Mouse (Mus musculus): Measurements from ENCODE around the gene Aoc1. TPM values are rescaled to one million over a fixed set of nuclear protein-coding genes. Genes with fewer than 3 reads are reported as not detected.
"Not testable (repeated sequence)": the region's sequence is repeated elsewhere in the genome, so short reads cannot be mapped to it uniquely, and the experiment has no call there.

The Aoc1 gene
- polyA plus RNA-seq, 1 experiment from 2014 or later = 0.23 TPM

DNA sequence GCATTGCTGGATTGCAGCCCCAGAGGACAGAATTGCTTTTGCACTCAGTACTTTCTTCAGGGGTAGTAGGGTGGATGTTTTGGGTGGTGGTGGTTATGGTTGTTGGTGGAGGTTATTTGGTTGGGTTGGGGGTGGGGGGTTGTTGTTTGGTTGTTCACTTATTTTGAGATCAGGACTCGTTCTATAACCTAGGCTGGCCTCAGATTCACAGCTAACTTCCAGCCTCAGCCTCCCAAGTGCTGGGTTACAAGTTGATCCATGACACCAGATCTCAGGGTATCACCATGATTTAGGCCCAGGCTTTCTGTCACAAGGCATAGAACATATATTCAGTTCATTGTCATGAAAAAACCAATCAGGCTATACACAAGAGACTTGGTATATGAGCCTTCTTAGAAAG lies 11.8 kb upstream of the Aoc1 start:
- WGBS = 69% methylated on average over 1 of the region's 1 CpGs
- ATAC-seq (ENCODE audit: insufficient number of reproducible peaks, low FRiP score, low TSS enrichment, low read depth) = no peak
- H3K4me3 ChIP-seq (replicated peaks) = no peak overlapping the region
- H3K9me3 ChIP-seq (replicated peaks) = no peaks in the 10 kb centered on the region
- H3K9ac ChIP-seq = no peak overlapping the region
- no peak overlapping the region for H3K4me2 ChIP-seq (replicated peaks)
- peaks cover 6% of the 10 kb centered on the region; the same call in 1 of the 2 replicates for H3K4me1 ChIP-seq
- H3K36me3 ChIP-seq = no peaks in the 10 kb centered on the region
- no peaks in the 10 kb centered on the region for H3K27me3 ChIP-seq
- H3K27ac ChIP-seq (replicated peaks) = no peak overlapping the region

DNA sequence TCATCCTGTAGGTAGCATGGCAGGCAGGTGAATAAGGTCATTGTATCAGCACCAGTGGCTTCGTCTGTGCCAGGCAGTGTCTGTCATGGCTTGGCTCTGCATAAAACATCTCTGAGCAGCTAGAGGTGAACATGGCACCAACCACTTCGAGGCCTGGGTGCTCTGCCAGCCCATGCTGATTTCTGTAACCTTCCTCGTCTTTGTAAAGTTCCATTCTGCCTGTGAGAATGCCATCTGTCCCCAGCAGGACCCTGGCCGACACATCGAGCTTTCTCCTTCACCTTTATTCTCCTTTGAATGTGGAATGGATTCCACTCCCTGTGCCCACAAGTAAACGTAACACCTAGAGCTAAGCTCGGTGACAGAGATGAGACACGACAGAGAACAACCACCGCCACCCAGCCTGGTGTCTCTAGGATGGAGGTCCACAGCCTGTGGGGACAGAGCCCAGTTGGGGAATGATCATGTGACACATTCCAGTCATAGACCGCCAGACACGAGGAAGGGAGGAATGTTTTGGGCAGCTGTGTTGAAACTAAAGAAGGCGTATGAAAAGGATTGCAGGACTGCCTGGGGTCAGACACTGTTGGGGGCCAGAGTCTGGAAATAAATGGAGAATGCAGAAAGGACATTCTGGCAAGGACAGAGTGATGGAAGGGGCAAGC lies 10.9 kb upstream of the Aoc1 start:
- ATAC-seq (ENCODE audit: insufficient number of reproducible peaks, low FRiP score, low TSS enrichment, low read depth) = no peak
- 67% methylated on average over 12 of the region's 12 CpGs for WGBS

DNA sequence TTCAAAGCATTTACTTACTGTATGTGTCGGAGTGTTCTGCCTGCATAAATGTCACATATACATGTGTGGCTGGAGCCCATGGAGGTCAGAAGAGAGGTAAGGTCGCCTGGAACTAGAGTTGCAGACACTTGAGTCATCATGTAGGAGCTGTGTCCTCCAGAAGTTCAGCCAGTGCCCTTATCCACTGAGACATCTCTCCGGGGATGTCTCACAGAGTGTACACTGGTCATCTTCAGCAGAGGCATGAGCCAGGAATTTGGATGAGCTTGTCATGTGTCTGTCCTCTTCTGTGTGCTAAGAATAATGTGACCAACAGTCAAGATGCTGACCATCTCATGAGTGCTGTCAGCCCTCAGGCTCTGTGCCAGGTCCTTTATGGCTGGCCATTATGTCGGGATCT lies 9.9 kb upstream of the Aoc1 start:
- Histone ChIP-seq H3K4me3 (replicated peaks) (no peak overlapping the region), H3K4me2 (replicated peaks) (no peak overlapping the region), H3K9ac (no peak overlapping the region), H3K27ac (replicated peaks) (no peak overlapping the region), H3K27me3 (no peaks in the 10 kb centered on the region), H3K9me3 (replicated peaks) (no peaks in the 10 kb centered on the region), H3K36me3 (no peaks in the 10 kb centered on the region), H3K4me1 (no peaks in the 10 kb centered on the region)
- no peak for ATAC-seq (ENCODE audit: insufficient number of reproducible peaks, low FRiP score, low TSS enrichment, low read depth)
- WGBS = 76% methylated on average over 4 of the region's 4 CpGs

More for the DNA sequence above, 10.9 kb upstream of the Aoc1 start:
- Histone ChIP-seq H3K27me3 (no peaks in the 10 kb centered on the region), H3K36me3 (no peaks in the 10 kb centered on the region), H3K4me1 (peaks cover 6% of the 10 kb centered on the region; the same call in 1 of the 2 replicates), H3K4me3 (replicated peaks) (no peak overlapping the region), H3K4me2 (replicated peaks) (no peak overlapping the region), H3K9ac (no peak overlapping the region), H3K27ac (replicated peaks) (no peak overlapping the region), H3K9me3 (replicated peaks) (no peaks in the 10 kb centered on the region)

DNA sequence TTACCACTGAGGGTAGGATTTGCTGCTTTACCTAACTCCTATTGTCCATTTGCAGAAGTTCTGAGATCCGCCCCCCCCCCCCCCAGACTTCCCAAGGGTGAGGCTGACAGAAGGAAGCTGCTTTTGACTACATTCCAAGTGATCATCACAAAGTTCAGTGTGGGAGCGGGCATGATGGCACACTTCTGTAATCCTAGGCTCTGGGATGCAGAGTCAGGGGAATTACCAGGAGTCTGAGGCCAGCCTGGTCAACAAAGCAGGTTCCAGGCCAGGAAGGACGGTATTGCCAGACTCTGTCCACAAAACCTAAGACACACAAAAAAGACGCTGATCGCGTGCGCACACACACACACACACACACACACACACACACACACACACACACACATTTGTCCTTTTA lies 9.2 kb upstream of the Aoc1 start:
- H3K36me3 ChIP-seq = no peaks in the 10 kb centered on the region
- no peak overlapping the region for H3K4me3 ChIP-seq (replicated peaks)
- no peaks in the 10 kb centered on the region for H3K9me3 ChIP-seq (replicated peaks)
- H3K27me3 ChIP-seq = no peaks in the 10 kb centered on the region
- no peak overlapping the region for H3K9ac ChIP-seq
- H3K4me1 ChIP-seq = no peaks in the 10 kb centered on the region
- no peak overlapping the region for H3K4me2 ChIP-seq (replicated peaks)
- H3K27ac ChIP-seq (replicated peaks) = no peak overlapping the region
- 81% methylated on average over 7 of the region's 7 CpGs for WGBS
- no peak for ATAC-seq (ENCODE audit: insufficient number of reproducible peaks, low FRiP score, low TSS enrichment, low read depth)

GRCm38 (mm10) chr6:48864181-48864580 lies 8.5 kb upstream of the Aoc1 start:
- H3K4me3 ChIP-seq (replicated peaks) = no peak overlapping the region
- H3K9me3 ChIP-seq (replicated peaks) = no peaks in the 10 kb centered on the region
- H3K27ac ChIP-seq (replicated peaks) = no peak overlapping the region
- no peaks in the 10 kb centered on the region for H3K27me3 ChIP-seq
- no peaks in the 10 kb centered on the region for H3K36me3 ChIP-seq
- no peak overlapping the region for H3K4me2 ChIP-seq (replicated peaks)
- H3K4me1 ChIP-seq = no peaks in the 10 kb centered on the region
- no peak for ATAC-seq (ENCODE audit: insufficient number of reproducible peaks, low FRiP score, low TSS enrichment, low read depth)
- H3K9ac ChIP-seq = no peak overlapping the region
- WGBS = 54% methylated on average over 3 of the region's 3 CpGs

- Histone ChIP-seq H3K4me1 (no peaks in the 10 kb centered on the region), H3K4me3 (replicated peaks) (no peak overlapping the region), H3K27ac (replicated peaks) (no peak overlapping the region), H3K9me3 (replicated peaks) (no peaks in the 10 kb centered on the region), H3K36me3 (no peaks in the 10 kb centered on the region), H3K27me3 (no peaks in the 10 kb centered on the region), H3K4me2 (replicated peaks) (no peak overlapping the region), H3K9ac (no peak overlapping the region)
- WGBS = 69% methylated on average over 3 of the region's 3 CpGs
- no peak for ATAC-seq (ENCODE audit: insufficient number of reproducible peaks, low FRiP score, low TSS enrichment, low read depth)
Measured at GRCm38 (mm10) chr6:48864723-48865122, 8.0 kb upstream of the Aoc1 start.

- 81% methylated on average over 1 of the region's 1 CpGs for WGBS
- Histone ChIP-seq H3K36me3 (no peaks in the 10 kb centered on the region), H3K4me3 (replicated peaks) (no peak overlapping the region), H3K4me2 (replicated peaks) (no peak overlapping the region), H3K27ac (replicated peaks) (no peak overlapping the region), H3K9me3 (replicated peaks) (no peaks in the 10 kb centered on the region), H3K4me1 (no peaks in the 10 kb centered on the region), H3K9ac (no peak overlapping the region), H3K27me3 (no peaks in the 10 kb centered on the region)
- no peak for ATAC-seq (ENCODE audit: insufficient number of reproducible peaks, low FRiP score, low TSS enrichment, low read depth)
Measured at GRCm38 (mm10) chr6:48865152-48865745, 7.4 kb upstream of the Aoc1 start.

- H3K36me3 ChIP-seq; ATAC-seq (ENCODE audit: insufficient number of reproducible peaks, low FRiP score, low TSS enrichment, low read depth); H3K27me3 ChIP-seq; H3K9me3 ChIP-seq (replicated peaks); H3K27ac ChIP-seq (replicated peaks); H3K4me3 ChIP-seq (replicated peaks); H3K9ac ChIP-seq; H3K4me2 ChIP-seq (replicated peaks); H3K4me1 ChIP-seq: not testable (repeated sequence)
- WGBS = 17% methylated on average over 1 of the region's 1 CpGs
Measured at GRCm38 (mm10) chr6:48866355-48866950, 6.2 kb upstream of the Aoc1 start.

- Histone ChIP-seq H3K4me2 (replicated peaks) (no peak overlapping the region), H3K9me3 (replicated peaks) (no peaks in the 10 kb centered on the region), H3K36me3 (no peaks in the 10 kb centered on the region), H3K4me3 (replicated peaks) (no peak overlapping the region), H3K9ac (no peak overlapping the region), H3K27me3 (no peaks in the 10 kb centered on the region), H3K27ac (replicated peaks) (no peak overlapping the region), H3K4me1 (no peaks in the 10 kb centered on the region)
- no peak for ATAC-seq (ENCODE audit: insufficient number of reproducible peaks, low FRiP score, low TSS enrichment, low read depth)
- WGBS = 56% methylated on average over 4 of the region's 4 CpGs
Measured at GRCm38 (mm10) chr6:48867158-48867557, 5.5 kb upstream of the Aoc1 start.

DNA sequence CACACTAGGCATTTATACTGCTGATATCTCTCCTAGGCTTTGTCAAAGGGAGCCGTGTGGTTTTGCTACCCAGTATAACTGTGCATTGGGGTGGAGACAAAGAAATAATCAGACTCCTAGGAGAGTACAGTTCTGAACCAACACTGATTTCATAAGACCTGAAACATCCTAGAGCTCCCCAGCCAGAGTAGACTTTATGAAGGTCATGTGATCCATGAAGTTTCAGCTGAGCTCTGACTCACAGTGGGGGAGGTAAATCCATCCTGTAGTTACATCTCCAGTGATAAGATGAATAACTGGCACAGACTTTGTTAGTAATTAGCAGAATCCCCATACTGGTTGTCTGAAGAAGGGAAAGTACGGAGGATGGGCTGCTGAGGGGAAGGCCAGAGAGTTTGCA lies 2.9 kb upstream of the Aoc1 start:
- H3K36me3 ChIP-seq = no peaks in the 10 kb centered on the region
- no peak overlapping the region for H3K9ac ChIP-seq
- H3K4me1 ChIP-seq = no peaks in the 10 kb centered on the region
- ATAC-seq (ENCODE audit: insufficient number of reproducible peaks, low FRiP score, low TSS enrichment, low read depth) = no peak
- H3K4me2 ChIP-seq (replicated peaks) = no peak overlapping the region
- 82% methylated on average over 2 of the region's 2 CpGs for WGBS
- H3K9me3 ChIP-seq (replicated peaks) = no peaks in the 10 kb centered on the region
- H3K4me3 ChIP-seq (replicated peaks) = no peak overlapping the region
- H3K27me3 ChIP-seq = no peaks in the 10 kb centered on the region
- H3K27ac ChIP-seq (replicated peaks) = no peak overlapping the region

DNA sequence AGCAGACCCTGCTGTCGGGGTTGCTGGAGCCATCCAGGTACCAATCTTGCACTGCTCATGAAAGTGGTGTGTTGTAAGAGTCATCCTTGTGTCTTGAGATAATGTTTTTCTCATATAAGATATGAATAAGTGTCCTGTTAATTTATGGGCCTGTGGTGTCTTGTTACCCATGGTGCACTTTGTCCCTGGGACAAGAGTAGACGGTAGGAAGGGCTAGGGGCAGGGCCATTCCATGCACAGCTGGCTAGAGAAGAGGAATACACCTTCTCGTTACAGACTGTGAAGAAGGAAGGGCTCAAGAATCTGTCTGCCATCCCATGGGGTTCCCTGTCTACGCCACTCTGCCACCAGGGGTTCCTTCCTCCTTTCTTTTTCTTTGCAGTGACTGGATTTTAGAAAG lies 1.9 kb downstream of the Aoc1 start:
- H3K27ac ChIP-seq (replicated peaks) = no peak overlapping the region
- no peaks in the 10 kb centered on the region for H3K36me3 ChIP-seq
- H3K9ac ChIP-seq = no peak overlapping the region
- no peaks in the 10 kb centered on the region for H3K9me3 ChIP-seq (replicated peaks)
- H3K27me3 ChIP-seq = no peaks in the 10 kb centered on the region
- no peaks in the 10 kb centered on the region for H3K4me1 ChIP-seq
- WGBS = 81% methylated on average over 4 of the region's 4 CpGs
- no peak overlapping the region for H3K4me3 ChIP-seq (replicated peaks)
- ATAC-seq (ENCODE audit: insufficient number of reproducible peaks, low FRiP score, low TSS enrichment, low read depth) = no peak
- H3K4me2 ChIP-seq (replicated peaks) = no peak overlapping the region

GRCm38 (mm10) chr6:48875515-48875914 lies 2.8 kb downstream of the Aoc1 start:
- no peaks in the 10 kb centered on the region for H3K4me1 ChIP-seq
- 87% methylated on average over 6 of the region's 6 CpGs for WGBS
- no peaks in the 10 kb centered on the region for H3K36me3 ChIP-seq
- no peak overlapping the region for H3K27ac ChIP-seq (replicated peaks)
- H3K9me3 ChIP-seq (replicated peaks) = no peaks in the 10 kb centered on the region
- H3K4me3 ChIP-seq (replicated peaks) = no peak overlapping the region
- H3K27me3 ChIP-seq = no peaks in the 10 kb centered on the region
- H3K4me2 ChIP-seq (replicated peaks) = no peak overlapping the region
- ATAC-seq (ENCODE audit: insufficient number of reproducible peaks, low FRiP score, low TSS enrichment, low read depth) = no peak
- no peak overlapping the region for H3K9ac ChIP-seq
